Mouse (Mus musculus): ENCODE results near the gene Tmem247.

DNA sequence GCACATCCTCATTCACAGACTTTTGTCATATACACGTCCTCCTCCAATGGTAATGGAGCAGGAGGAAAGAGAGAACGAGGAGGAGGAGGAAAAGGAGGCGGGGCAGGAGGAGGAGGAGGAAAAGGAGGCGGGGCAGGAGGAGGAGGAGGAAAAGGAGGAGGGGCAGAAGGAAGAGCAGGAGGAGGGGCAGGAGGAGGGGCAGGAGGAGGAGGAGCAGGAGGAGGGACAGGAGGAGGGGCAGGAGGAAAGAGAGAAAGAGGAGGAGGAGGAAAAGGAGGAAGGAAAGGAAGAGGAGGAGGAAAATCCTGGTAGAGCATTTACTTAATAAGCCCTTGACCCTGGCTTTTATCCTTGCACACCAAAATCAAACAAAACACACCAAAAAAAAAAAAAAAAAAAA lies 28.9 kb downstream of the Tmem247 start:
- TF ChIP-seq CTCF (IDR thresholded peaks at IDR 0.05; ENCODE audit: control insufficient read depth, insufficient read depth, low read length) (no peak), POLR2A (IDR thresholded peaks at IDR 0.05; ENCODE audit: borderline replicate concordance, control insufficient read depth, low read depth, low read length) (no peak)
